Mouse (Mus musculus) gastrocnemius, postnatal 4 days (tissue): ENCODE results near the gene Tubgcp3. TPM values are rescaled to one million over a fixed set of nuclear protein-coding genes. Genes with fewer than 3 reads are reported as not detected.
"Not testable (repeated sequence)": the region's sequence is repeated elsewhere in the genome, so short reads cannot be mapped to it uniquely, and the experiment has no call there.

Experiments
- DNase-seq, 2 experiments: peaks; one replicate each; pipeline ENCODE4 v3.0.0; 2021 to 2022; ENCODE audit warnings: low spot score in 2 of 2, mixed read lengths in 2 of 2
- total RNA-seq, 2 experiments: library from RNA; stranded (reverse); gene quantifications; 2 replicates each; pipeline ENCODE4 v1.2.3; 2021

The Tubgcp3 gene
- total RNA-seq, 2 experiments from 2014 or later = 22.3 to 22.7 TPM

GRCm38 (mm10) chr8:12644894-12645293 lies 27.2 kb downstream of the Tubgcp3 start:
- DNase-seq = no peak

- DNase-seq = no peak
These were observed 27.7 kb downstream of the Tubgcp3 start for GRCm38 (mm10) chr8:12644341-12644740.

DNA sequence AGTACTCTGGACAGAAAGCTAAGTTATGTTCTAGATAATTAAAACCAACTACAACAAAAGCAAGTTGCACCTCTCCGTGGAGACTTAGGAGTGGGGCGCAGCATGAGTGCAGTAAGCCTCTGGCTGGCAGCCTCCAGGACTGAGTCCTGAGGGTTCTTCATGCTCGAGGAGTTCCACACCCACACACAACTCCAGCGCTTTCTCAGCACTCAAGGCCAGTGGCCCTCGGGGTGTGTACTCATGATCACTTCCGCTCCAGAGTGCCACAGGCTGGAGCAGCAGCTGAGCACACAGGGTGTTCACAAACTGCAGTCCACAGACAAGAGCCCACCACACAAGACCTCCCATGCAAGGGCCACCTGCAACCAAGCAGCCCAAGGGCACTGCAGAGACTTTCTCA lies 30.5 kb downstream of the Tubgcp3 start:
- no peak for DNase-seq

GRCm38 (mm10) chr8:12638446-12638845 lies 33.6 kb downstream of the Tubgcp3 start:
- no peak for DNase-seq

DNA sequence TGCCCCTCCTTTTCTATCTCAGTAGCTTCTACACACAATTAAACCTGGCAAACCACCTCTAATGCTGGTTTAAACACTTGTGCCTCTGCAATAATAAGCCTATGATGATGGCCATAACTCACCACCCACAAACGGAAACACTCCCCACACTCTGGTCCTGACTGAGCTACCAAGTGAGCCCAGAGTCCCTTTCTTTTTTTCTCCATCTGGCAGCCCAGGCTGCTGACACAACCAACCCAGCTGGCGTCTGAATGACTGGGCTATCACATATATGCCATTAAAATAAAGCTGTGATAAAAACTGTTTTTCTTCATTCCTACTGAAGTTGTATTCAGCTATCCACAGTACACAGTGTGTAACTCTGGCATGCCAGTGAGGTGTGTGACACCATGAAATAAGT lies 36.7 kb downstream of the Tubgcp3 start:
- no peak for DNase-seq

- peak in 1 of 2 experiments; percentile 33 for DNase-seq
These were observed 43.0 kb downstream of the Tubgcp3 start for GRCm38 (mm10) chr8:12629079-12629478.

- no peak for DNase-seq
These were observed 46.2 kb downstream of the Tubgcp3 start for GRCm38 (mm10) chr8:12625890-12626289.

DNA sequence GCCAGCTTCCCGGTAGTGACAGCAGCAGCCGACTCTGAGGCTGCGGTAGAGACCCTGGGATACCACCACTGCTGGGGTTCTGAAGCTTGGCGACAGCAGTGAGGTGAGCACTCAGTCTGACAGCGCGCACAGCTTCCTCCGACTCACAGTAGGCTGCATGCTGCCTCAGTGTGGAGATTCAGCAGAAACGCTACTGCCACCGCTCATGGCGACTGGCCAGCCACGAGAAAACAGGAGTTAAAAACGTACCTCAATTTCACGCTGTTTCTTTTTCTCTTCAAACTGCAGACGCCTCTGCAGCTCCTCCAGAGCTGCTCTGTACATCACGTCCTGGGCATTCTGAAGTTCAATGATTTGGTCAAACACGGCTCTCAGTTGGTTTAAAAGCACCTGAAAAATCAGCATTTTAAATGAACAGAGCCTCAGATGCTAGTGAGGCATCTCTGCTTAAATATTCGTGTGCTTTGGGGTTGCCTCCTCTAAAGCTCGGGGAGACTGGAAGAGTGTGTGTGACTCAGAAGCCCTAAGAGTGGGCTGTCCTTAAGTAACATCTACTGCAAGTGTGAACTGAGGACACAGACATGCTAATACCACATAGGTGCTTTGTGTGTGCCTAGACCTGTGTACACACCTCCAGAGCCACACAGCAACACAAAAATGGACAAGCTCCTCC lies 50.4 kb downstream of the Tubgcp3 start:
- DNase-seq = no peak

DNA sequence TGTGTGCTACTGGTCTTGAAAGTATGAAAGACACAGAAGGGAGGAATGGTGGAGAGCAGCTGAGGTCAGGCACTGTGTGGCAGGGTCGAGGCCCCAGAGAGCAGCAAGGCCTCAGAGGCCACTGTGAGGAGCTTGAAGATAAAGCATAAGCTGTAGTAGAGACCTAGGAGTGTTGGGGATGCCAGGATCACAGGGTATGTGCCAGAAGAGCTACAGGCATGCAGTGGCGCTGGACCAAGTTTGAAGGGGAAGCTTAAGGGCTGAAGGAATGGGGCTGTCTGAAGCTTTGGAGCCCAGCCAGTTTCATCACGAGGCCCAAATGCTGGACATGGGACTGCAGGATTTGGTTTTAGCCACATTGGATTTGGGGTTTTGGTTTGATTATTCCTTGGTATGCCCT lies 54.7 kb downstream of the Tubgcp3 start:
- DNase-seq = not testable (repeated sequence)

- no peak for DNase-seq
These were observed 58.8 kb downstream of the Tubgcp3 start for GRCm38 (mm10) chr8:12613201-12613600.

- no peak for DNase-seq
These were observed 62.1 kb downstream of the Tubgcp3 start for GRCm38 (mm10) chr8:12609752-12610449.

- no peak for DNase-seq
These were observed 63.2 kb downstream of the Tubgcp3 start for GRCm38 (mm10) chr8:12608810-12609209.

DNA sequence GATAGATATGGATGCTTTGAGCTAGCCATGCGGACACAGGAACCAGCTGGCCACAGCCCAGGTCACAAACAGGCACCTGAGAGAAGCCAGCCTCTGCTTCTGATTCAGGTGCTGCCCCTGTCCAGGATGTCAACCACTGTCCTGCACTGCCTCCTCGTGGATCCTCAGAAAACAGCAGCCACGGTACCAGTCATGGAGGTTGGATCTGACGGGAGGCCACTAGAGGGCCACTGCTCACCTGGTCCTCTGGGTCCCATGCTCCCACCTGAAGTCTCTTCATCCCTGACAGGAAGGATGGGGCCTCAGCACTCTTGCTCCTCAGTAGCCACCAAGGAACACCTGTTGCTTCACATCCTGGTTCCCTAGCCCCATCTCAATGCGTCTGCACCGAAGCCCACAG lies 64.8 kb downstream of the Tubgcp3 start:
- DNase-seq = peak in 1 of 2 experiments; percentile 60

DNA sequence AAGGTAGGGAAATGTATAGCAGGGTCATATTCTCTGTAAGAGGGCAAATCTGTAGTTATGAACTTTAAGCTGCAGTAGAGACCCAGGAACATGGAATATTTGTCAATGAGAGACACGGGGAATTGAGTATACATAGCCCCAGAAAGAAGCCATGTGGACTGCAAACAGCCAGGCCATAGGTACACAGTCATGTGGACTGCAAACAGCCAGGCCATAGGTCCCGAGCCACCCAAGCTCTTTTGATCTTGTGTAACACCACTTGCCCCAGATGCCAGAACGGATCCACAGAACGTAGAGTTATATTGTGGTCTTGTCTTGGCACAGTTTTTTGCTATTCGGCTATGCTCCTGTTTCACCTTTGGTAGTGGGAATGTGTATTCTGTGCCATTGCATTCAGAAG lies 88.3 kb downstream of the Tubgcp3 start:
- no peak for DNase-seq

DNA sequence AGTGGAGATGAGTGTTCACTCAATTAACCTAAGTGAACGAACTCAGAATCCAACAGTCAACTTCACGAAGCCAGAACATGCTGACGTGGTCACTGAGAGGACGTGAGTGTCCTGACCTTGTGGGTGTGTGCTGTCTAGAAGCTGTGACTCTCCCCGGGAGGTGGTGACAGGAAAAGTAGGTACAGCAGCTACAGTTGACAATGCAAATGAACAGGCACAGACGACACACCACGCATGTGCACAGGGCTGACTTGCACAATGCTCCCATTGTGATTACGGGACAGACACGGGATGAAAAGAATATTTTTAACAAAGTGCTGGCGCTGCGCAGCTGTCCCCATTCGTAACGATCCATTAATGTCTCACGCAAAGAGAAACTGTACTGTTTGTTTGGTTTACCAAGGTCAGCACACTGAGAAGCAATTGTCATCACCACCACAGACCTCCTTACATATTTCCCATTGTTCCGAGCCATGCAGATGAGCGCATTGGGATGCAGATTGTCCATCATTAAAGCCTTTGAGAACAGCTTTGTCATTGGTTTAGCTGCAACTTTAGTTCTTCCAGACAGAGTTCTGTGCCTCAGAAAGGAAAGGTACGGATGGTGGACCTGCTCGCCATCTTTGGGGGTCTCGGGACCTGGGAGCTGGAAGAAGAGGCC lies 92.6 kb downstream of the Tubgcp3 start:
- DNase-seq = not testable (repeated sequence)

- DNase-seq = no peak
These were observed 95.3 kb downstream of the Tubgcp3 start for GRCm38 (mm10) chr8:12576739-12577138.

DNA sequence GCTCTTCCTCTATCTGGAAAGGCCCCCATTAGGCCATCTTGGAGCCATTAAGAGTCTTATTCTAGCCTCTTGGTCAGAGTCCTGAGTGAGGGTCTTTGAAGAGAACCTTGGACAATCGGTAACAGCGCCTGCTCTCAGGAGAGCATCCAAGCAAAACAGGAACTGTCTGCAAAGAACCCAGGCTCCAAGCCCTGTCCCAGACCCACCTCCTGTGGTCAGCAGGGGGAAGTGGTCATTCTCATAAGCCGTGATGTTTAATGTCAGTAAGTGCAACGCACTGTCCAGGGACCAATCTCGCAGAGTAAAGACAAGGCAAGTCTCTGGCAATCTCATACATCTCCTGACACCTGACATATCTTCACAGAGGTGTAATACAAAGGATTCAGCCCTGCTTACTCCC lies 96.0 kb downstream of the Tubgcp3 start:
- DNase-seq = no peak

DNA sequence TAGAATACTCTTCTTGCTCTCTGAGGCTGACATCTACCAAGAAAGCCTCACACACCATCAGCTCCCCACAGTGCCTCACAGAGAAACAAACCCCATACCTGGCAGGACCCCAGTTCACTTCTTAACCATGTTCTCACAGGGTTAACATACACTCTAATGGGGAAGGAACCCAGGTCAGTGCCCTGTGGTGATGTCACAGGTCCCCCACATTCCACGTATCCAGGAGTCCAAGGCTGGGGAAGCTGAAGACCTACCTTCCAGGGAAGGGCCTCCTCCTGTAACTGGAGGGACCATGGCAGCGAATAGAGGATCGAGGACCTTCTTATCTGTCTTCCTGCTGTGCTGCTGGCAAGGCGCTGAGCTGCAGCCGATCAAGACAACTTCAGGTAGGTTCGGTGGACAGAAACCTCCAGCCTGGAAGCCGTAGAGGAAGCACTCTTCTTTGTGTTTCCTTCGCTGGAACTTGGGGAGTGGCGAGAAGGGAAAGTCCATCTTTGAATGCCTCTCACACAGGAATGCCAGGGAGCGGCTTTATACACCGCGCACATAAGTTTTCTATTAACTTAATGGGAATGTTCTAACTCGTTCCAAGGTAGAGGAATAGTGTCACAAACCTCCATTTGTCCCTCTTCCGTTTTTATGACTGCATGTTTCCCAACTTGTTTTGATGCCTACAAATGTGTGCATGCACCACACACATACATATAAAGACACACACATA lies 99.1 kb downstream of the Tubgcp3 start, which contains the start of gene Spaca7:
Gene Spaca7 (plus strand): TSS at position 216 of the 721 bp plus-strand sequence.
- no peak for DNase-seq

DNA sequence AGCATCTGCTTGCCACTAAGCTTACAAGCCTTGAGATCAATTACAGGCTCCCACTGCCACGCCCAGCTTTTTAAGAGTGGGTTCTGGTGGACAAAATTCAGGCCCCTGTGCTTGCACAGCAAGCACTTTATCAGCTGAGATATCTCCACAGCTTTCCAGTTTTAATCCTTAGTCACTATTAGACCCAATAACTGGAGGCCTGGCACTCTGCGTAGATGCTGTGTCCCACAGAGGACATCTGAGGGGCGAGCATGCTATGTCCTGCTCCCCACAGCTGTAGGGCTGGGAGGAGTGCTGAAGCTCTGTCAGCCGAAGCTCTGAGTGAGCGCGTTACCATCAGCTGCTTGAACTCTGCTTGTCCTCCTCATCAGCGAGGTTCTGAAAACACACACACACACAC lies 105.5 kb downstream of the Tubgcp3 start:
- no peak for DNase-seq

GRCm38 (mm10) chr8:12565488-12565887 lies 106.6 kb downstream of the Tubgcp3 start:
- no peak for DNase-seq

- DNase-seq = no peak
These were observed 107.7 kb downstream of the Tubgcp3 start for GRCm38 (mm10) chr8:12564307-12564706.
